Mouse (Mus musculus): ENCODE results near the gene Rgs7.

The Rgs7 gene

DNA sequence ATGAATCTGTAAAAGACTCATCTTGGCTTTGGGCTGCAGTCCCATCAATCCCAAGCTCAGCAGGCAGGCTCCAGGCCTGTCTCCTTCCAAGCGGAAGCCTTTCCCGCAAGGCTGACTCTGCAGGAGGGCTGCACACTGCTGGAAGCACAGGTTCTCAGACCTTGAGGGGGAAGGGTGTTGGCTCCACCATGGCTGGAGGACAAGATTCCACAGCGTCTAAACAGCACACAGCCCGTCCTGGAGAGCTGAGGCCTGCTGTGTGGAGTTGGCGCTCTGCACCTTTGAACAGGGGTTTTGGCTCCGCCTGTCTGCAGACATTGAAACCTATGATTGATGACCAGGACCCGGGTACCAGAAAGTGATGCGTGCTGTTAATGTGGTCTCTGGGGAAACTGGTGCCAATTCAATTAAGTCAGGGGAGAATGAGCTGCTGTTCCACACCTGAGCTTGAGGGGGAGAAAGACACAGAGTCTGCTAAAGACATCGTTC, 463.5 kb downstream of the Rgs7 start:
- DNase-seq (ENCODE audit: low read depth): no peak

DNA sequence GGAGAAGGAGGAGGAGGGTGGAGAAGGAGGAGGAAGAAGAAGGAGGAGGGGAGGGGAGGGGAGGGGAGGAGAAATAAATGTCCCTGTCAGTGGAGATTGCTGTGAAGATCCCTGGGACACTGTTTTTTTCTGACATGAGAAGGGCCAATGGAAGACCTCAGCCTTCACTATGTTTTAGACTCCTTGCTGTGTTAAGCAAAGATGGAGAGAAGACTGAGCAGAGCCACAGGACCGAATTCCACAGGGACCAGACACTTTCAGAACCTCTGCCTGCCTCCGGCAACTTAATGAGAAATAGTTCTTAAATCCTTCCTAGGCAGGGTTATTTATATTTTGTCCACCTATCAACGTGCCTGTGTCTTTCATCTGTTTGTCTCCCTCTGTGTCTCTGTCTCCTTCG, 464.0 kb downstream of the Rgs7 start:
- DNase-seq (ENCODE audit: low read depth): no peak

DNA sequence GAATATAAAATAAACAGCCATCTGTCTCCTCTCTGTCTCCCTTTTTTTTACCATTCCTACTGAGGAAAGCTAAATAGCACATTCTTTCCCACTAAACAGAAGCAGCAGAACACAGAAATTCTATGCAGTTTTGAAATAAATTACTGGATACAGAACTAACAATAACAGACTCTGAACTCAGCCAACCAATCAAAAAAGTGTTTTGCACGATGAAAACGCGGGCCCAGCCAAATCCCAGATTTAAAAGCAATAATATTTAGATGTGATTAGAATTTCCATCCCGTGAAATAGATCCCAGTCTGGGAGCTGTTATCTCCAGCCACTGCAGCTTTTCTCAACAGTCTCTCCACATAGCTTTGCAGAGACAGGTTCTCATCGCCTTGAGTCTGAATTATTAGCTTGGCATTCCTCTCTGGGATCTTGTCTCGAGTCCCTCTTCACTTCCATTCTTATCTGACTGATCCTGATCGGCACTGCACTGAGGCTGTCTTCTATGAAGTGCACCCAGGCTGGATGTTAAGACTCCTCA, 466.5 kb downstream of the Rgs7 start:
- no peak for DNase-seq (ENCODE audit: low read depth)

DNA sequence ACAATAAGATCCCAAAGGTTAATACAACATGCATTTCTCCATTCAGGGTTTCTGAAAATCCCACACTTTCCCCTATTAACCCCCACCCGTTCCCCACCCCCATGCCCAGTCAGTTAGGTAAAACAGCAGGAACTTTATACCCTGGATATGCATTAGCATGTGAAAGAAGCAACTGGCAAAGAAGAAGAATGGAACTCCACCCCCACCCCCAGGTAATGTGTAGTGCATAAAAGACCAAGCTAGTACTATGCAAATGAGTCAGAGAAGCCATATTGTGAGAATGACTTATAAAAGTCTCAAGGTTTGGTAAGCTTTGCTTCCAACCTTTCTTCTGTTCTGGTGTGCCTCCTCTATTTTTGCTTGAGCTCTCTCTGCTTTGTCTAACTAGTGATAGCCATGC, 468.2 kb downstream of the Rgs7 start:
- DNase-seq (ENCODE audit: low read depth): no peak
